Mouse (Mus musculus): ENCODE measurements around the gene Gm20388. TPM values are rescaled to one million over a fixed set of nuclear protein-coding genes. Genes with fewer than 3 reads are reported as not detected.

Gm20388 gene
- polyA plus RNA-seq, 1 experiment from 2014 or later, result not detected

DNA sequence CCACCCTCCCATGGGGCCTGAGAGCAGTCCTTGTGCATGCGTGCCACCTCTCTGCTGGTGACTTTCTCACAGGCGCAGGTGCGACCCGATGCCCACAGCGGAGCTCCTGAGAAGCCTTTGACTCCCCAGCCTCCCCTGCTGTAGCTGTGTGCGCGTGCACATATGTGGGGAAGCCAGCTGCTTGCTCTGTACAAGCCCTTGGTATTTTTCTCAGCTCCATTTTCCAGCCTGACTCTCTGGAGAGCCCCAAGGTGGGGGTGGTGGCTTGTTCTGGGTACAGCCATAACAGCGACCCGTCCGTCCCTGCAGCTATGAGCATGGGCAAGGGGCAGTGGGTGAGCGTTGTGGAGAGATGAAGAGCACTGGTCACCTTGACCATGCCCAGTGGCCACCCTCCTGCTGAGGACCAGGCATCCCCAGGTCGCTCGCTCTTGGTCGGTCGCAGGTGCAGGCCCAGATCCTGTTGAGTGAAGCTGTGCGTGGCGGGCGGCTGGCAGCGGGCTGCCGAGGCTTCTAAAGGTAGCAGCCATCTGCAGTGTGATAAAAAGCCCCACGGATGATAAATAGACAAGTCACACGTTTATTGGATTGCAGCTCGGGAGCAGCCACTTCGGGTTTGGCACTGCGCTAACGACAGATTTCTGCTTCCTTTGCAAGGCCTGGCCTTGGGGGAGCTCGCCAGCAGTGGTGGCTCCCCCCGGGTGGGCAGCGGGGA, 502.4 kb downstream of the Gm20388 start:
- H3K4me2 ChIP-seq (replicated peaks), result no peak overlapping the region
- no peak for ATAC-seq (ENCODE audit: low FRiP score)
- 48% methylated on average over 29 of the region's 29 CpGs for WGBS
- H3K4me1 ChIP-seq (replicated peaks; ENCODE audit: control insufficient read depth, insufficient read depth, low read length), result peaks cover 82% of the 10 kb centered on the region
- no peaks in the 10 kb centered on the region for H3K27me3 ChIP-seq (ENCODE audit: control insufficient read depth, insufficient read depth, low read length)
- no peaks in the 10 kb centered on the region for H3K36me3 ChIP-seq (replicated peaks; ENCODE audit: control insufficient read depth, insufficient read depth)
- H3K4me3 ChIP-seq (replicated peaks; ENCODE audit: low read length), result no peak overlapping the region
- no peaks in the 10 kb centered on the region for H3K9me3 ChIP-seq (ENCODE audit: control insufficient read depth, low read length)
- H3K27ac ChIP-seq, result peak overlapping the region; percentile 71
- DNase-seq (ENCODE audit: low spot score), result no peak
- H3K9ac ChIP-seq, result peak overlapping the region; percentile 17; the same call in 1 of the 2 replicates

DNA sequence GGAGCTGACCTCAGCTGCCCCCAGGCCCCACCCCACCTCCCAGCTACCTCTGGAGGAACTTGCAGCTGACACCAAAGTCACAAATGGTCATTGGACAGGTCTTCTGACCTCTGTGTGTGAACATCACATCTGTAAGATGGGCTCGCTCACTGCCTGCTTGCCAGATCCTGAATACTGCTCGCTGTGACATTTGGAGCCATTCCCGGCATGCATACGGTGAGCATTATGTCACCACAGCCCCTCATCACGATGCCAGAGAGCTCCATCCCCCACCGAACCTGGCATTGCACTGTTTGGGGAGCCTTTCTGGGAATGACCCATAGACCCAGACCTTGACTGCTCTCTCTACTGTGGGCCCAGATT, 503.0 kb downstream of the Gm20388 start:
- WGBS, result 53% methylated on average over 6 of the region's 6 CpGs
- no peaks in the 10 kb centered on the region for H3K36me3 ChIP-seq (replicated peaks; ENCODE audit: control insufficient read depth, insufficient read depth)
- no peak for ATAC-seq (ENCODE audit: low FRiP score)
- no peaks in the 10 kb centered on the region for H3K27me3 ChIP-seq (ENCODE audit: control insufficient read depth, insufficient read depth, low read length)
- no peak overlapping the region for H3K9ac ChIP-seq
- peaks cover 76% of the 10 kb centered on the region for H3K4me1 ChIP-seq (replicated peaks; ENCODE audit: control insufficient read depth, insufficient read depth, low read length)
- DNase-seq (ENCODE audit: low spot score), result no peak
- H3K27ac ChIP-seq, result peak overlapping the region; percentile 71
- no peaks in the 10 kb centered on the region for H3K9me3 ChIP-seq (ENCODE audit: control insufficient read depth, low read length)
- H3K4me3 ChIP-seq (replicated peaks; ENCODE audit: low read length), result no peak overlapping the region
- no peak overlapping the region for H3K4me2 ChIP-seq (replicated peaks)

DNA sequence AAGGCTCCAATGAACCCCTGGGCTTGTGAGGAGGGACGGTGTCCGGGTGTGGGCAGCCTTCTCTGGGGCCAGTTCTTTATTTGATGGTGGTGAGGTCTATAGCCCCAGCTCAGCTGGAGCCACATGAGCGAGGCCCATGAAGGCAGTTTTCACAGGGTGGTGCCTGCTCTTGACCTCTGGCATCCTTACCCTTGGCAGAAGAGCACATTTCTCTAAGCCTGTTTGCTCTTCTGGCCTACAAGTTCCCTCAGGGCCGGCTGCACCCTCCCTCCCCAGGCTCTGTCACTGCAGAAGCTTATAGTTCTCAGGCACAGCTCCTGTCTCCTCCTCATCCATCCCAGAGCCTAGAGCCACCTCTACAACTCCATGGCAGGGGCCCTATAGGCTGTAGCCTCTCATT, 503.6 kb downstream of the Gm20388 start:
- H3K27ac ChIP-seq, result no peak overlapping the region
- H3K4me2 ChIP-seq (replicated peaks), result no peak overlapping the region
- DNase-seq (ENCODE audit: low spot score) (no peak), ATAC-seq (ENCODE audit: low FRiP score) (no peak)
- 68% methylated on average over 4 of the region's 4 CpGs for WGBS
- no peaks in the 10 kb centered on the region for H3K27me3 ChIP-seq (ENCODE audit: control insufficient read depth, insufficient read depth, low read length)
- H3K9me3 ChIP-seq (ENCODE audit: control insufficient read depth, low read length), result no peaks in the 10 kb centered on the region
- no peak overlapping the region for H3K4me3 ChIP-seq (replicated peaks; ENCODE audit: low read length)
- peaks cover 70% of the 10 kb centered on the region for H3K4me1 ChIP-seq (replicated peaks; ENCODE audit: control insufficient read depth, insufficient read depth, low read length)
- H3K36me3 ChIP-seq (replicated peaks; ENCODE audit: control insufficient read depth, insufficient read depth), result no peaks in the 10 kb centered on the region
- H3K9ac ChIP-seq, result no peak overlapping the region

DNA sequence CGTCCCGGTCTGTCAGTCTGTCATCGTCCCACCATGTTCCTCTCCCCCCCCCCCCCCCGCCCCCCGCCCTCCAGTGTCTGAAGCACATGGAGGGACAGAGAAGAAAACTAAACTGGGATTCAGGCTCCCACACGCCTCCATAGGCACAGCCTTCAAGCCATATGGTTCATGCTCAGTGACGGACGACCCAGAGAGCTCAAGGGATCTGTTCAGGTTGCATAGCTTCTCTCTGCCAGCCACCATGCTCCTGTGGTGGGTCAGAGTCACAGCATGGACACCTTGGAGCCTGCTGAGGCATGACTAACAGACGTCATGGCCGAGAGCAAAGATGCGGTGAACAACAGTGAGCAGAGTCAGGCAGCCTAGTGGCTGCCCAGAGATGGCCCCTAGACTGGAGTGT, 504.8 kb downstream of the Gm20388 start:
- H3K4me1 ChIP-seq (replicated peaks; ENCODE audit: control insufficient read depth, insufficient read depth, low read length), result peaks cover 64% of the 10 kb centered on the region
- DNase-seq (ENCODE audit: low spot score), result no peak
- H3K36me3 ChIP-seq (replicated peaks; ENCODE audit: control insufficient read depth, insufficient read depth), result no peaks in the 10 kb centered on the region
- no peak overlapping the region for H3K9ac ChIP-seq
- H3K4me2 ChIP-seq (replicated peaks), result no peak overlapping the region
- ATAC-seq (ENCODE audit: low FRiP score), result no peak
- H3K27me3 ChIP-seq (ENCODE audit: control insufficient read depth, insufficient read depth, low read length), result no peaks in the 10 kb centered on the region
- WGBS, result 43% methylated on average over 9 of the region's 11 CpGs
- H3K9me3 ChIP-seq (ENCODE audit: control insufficient read depth, low read length), result no peaks in the 10 kb centered on the region
- H3K4me3 ChIP-seq (replicated peaks; ENCODE audit: low read length), result no peak overlapping the region
- 0 out of 2 replicates have a peak overlapping the region, but pooled peaks have one; percentile 87 for H3K27ac ChIP-seq

DNA sequence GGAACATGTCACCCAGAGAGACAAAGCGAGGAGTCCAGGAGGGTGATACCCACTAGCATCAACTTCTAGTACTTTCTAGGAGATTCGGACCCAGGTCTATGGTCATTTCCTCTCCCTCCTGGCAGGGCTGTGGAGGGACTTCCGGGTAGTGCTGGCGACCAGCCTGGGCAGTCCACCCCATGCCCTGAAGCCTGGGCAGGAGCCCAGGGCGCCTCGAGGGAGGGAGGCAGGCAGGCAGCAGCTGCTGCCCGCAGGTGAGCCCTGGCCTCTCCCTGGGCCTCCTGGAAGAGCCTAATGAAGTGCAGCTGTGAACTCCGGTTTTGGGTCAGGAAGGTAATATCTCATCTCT, 505.5 kb downstream of the Gm20388 start:
- no peaks in the 10 kb centered on the region for H3K27me3 ChIP-seq (ENCODE audit: control insufficient read depth, insufficient read depth, low read length)
- H3K4me3 ChIP-seq (replicated peaks; ENCODE audit: low read length), result no peak overlapping the region
- no peaks in the 10 kb centered on the region for H3K9me3 ChIP-seq (ENCODE audit: control insufficient read depth, low read length)
- ATAC-seq (ENCODE audit: low FRiP score) (no peak), DNase-seq (ENCODE audit: low spot score) (no peak)
- H3K4me2 ChIP-seq (replicated peaks), result peak overlapping the region; percentile 32
- H3K27ac ChIP-seq, result peak overlapping the region; percentile 87
- H3K36me3 ChIP-seq (replicated peaks; ENCODE audit: control insufficient read depth, insufficient read depth), result no peaks in the 10 kb centered on the region
- 40% methylated on average over 8 of the region's 8 CpGs for WGBS
- H3K9ac ChIP-seq, result peak overlapping the region; percentile 41; the same call in 1 of the 2 replicates
- H3K4me1 ChIP-seq (replicated peaks; ENCODE audit: control insufficient read depth, insufficient read depth, low read length), result peaks cover 61% of the 10 kb centered on the region

DNA sequence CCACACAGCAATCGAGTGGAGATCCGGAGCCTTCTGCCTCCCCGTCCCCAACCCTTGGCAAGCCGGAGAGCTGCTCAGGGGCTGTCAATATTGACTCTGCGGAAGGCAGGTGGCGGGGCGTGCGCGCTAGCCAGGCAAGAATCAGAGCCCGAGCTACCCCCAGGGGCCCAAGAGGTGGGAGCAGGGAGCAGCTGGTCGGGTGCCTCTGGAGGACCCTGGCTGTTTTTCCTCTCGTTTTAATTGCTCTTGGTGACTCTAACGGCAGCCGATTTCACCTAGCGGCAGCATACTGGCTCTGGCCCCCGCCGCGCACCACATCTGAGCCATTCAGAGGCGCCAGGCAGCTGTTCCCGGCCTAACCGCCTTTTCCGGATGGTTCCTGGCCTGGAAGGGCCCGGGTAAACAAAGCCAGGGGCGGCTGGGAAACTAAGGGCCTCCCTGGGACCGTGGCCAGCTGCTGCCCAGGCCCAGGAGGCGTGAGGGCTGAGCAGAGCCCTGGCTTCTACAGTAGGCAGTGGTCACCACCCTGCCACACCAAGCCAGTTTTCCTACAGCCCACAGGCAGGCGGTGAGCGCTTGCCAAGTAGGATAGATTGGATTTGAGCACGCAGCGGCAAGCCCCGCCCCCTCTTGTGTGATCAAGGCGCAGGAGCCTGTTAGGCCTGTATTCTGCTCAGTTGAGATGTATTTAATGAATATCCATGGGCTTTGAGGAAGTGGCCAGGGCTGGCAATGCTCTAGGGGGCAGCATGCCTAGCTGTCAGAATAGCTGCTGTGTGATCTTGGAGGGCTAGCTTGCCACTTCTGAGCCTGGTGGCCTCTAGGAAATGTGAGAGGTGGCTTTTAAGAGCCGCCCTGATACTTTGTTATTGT, 506.1 kb downstream of the Gm20388 start:
- WGBS, result 2% methylated on average over 33 of the region's 33 CpGs
- H3K27me3 ChIP-seq (ENCODE audit: control insufficient read depth, insufficient read depth, low read length), result no peaks in the 10 kb centered on the region
- H3K27ac ChIP-seq, result peak overlapping the region; percentile 87
- no peak overlapping the region for H3K4me3 ChIP-seq (replicated peaks; ENCODE audit: low read length)
- peaks cover 61% of the 10 kb centered on the region for H3K4me1 ChIP-seq (replicated peaks; ENCODE audit: control insufficient read depth, insufficient read depth, low read length)
- peak overlapping the region; percentile 32 for H3K4me2 ChIP-seq (replicated peaks)
- H3K9me3 ChIP-seq (ENCODE audit: control insufficient read depth, low read length), result no peaks in the 10 kb centered on the region
- H3K9ac ChIP-seq, result peak overlapping the region; percentile 41; the same call in 1 of the 2 replicates
- peak; percentile 75 for DNase-seq (ENCODE audit: low spot score)
- no peaks in the 10 kb centered on the region for H3K36me3 ChIP-seq (replicated peaks; ENCODE audit: control insufficient read depth, insufficient read depth)
- ATAC-seq (ENCODE audit: low FRiP score), result peak; percentile 74

DNA sequence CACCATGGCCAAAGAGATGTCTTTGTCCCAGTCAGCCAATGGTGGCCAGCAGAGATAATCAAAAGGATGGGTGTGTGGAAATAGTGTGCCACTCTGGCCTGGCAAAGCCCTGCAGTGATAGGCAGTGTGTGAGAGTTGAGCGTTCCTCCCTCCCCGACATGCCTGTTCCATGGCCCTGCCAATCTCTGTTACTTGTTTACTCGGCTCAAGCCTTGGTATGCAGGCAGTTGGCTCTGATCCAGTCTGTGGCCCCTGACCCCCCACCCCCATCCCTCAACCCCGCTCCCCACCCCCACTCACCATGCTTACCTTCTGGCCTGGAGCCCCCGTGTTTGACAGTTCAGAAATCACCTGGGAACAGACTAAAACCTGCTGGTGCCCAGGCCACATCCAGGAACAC, 507.5 kb downstream of the Gm20388 start:
- H3K27ac ChIP-seq, result no peak overlapping the region
- 57% methylated on average over 5 of the region's 5 CpGs for WGBS
- no peaks in the 10 kb centered on the region for H3K27me3 ChIP-seq (ENCODE audit: control insufficient read depth, insufficient read depth, low read length)
- DNase-seq (ENCODE audit: low spot score), result no peak
- no peaks in the 10 kb centered on the region for H3K9me3 ChIP-seq (ENCODE audit: control insufficient read depth, low read length)
- H3K4me3 ChIP-seq (replicated peaks; ENCODE audit: low read length), result no peak overlapping the region
- H3K9ac ChIP-seq, result no peak overlapping the region
- H3K4me2 ChIP-seq (replicated peaks), result no peak overlapping the region
- H3K4me1 ChIP-seq (replicated peaks; ENCODE audit: control insufficient read depth, insufficient read depth, low read length), result peaks cover 55% of the 10 kb centered on the region
- ATAC-seq (ENCODE audit: low FRiP score), result no peak
- no peaks in the 10 kb centered on the region for H3K36me3 ChIP-seq (replicated peaks; ENCODE audit: control insufficient read depth, insufficient read depth)

DNA sequence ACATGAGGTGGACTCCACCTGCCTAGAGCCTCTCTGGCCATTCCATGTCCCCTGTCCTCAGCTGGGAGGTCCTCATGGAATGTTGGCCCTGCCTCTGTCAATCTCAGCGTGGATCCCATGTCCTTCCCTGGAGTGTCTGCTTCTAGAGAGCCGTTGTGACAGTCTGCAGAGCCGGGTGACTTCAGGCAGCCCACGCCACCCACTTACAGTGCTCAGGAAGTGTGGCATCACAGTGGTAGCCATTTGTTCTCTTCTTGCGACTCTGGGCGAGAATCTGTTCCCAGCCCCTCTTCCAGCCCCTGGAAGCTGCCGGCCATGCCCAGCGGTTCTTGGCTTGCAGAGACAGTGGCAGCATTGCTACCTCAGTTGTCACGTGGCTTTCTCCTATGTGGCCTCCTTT, 509.0 kb downstream of the Gm20388 start:
- 75% methylated on average over 9 of the region's 9 CpGs for WGBS
- Histone ChIP-seq H3K27ac (no peak overlapping the region), H3K27me3 (ENCODE audit: control insufficient read depth, insufficient read depth, low read length) (no peaks in the 10 kb centered on the region), H3K36me3 (replicated peaks; ENCODE audit: control insufficient read depth, insufficient read depth) (no peaks in the 10 kb centered on the region), H3K9me3 (ENCODE audit: control insufficient read depth, low read length) (no peaks in the 10 kb centered on the region), H3K4me1 (replicated peaks; ENCODE audit: control insufficient read depth, insufficient read depth, low read length) (peaks cover 56% of the 10 kb centered on the region), H3K9ac (no peak overlapping the region), H3K4me3 (replicated peaks; ENCODE audit: low read length) (no peak overlapping the region), H3K4me2 (replicated peaks) (no peak overlapping the region)
- no peak for ATAC-seq (ENCODE audit: low FRiP score)
- DNase-seq (ENCODE audit: low spot score), result no peak

DNA sequence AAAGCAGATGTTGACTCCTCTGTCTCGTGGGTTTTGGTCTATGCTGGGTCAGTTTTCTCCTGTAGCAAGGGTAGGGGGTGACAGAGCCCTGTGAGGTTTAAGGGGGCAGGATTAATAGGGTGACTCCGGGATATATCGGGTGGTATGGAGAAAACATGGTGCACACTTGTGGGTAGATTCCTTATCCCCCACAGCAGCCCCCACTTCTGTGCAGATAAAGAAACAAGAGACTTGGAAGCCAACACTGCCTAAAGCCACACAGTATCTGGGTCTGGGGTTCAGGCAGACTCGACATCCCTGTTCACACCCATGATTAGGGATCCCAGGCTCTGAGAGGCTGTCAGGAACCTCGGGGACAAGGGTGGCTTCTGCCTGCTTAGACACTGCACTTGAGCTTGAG, 509.6 kb downstream of the Gm20388 start:
- WGBS, result 82% methylated on average over 5 of the region's 5 CpGs
- Histone ChIP-seq H3K4me1 (replicated peaks; ENCODE audit: control insufficient read depth, insufficient read depth, low read length) (peaks cover 62% of the 10 kb centered on the region), H3K9me3 (ENCODE audit: control insufficient read depth, low read length) (no peaks in the 10 kb centered on the region), H3K27ac (no peak overlapping the region), H3K4me2 (replicated peaks) (no peak overlapping the region), H3K27me3 (ENCODE audit: control insufficient read depth, insufficient read depth, low read length) (no peaks in the 10 kb centered on the region), H3K9ac (no peak overlapping the region), H3K4me3 (replicated peaks; ENCODE audit: low read length) (no peak overlapping the region), H3K36me3 (replicated peaks; ENCODE audit: control insufficient read depth, insufficient read depth) (no peaks in the 10 kb centered on the region)
- ATAC-seq (ENCODE audit: low FRiP score) (no peak), DNase-seq (ENCODE audit: low spot score) (no peak)
